Mouse (Mus musculus) frontal cortex, postnatal 14 days (tissue): Measurements from ENCODE around the gene Scamp2.
A peak's percentile ranks its signal among the peaks of the same experiment; 100 is the strongest.

Source experiments
- DNase-seq, 2 experiments: peaks; one replicate each; pipeline ENCODE4 v3.0.0; 2022; ENCODE audit warnings: low spot score in 2 of 2

The Scamp2 gene

DNA sequence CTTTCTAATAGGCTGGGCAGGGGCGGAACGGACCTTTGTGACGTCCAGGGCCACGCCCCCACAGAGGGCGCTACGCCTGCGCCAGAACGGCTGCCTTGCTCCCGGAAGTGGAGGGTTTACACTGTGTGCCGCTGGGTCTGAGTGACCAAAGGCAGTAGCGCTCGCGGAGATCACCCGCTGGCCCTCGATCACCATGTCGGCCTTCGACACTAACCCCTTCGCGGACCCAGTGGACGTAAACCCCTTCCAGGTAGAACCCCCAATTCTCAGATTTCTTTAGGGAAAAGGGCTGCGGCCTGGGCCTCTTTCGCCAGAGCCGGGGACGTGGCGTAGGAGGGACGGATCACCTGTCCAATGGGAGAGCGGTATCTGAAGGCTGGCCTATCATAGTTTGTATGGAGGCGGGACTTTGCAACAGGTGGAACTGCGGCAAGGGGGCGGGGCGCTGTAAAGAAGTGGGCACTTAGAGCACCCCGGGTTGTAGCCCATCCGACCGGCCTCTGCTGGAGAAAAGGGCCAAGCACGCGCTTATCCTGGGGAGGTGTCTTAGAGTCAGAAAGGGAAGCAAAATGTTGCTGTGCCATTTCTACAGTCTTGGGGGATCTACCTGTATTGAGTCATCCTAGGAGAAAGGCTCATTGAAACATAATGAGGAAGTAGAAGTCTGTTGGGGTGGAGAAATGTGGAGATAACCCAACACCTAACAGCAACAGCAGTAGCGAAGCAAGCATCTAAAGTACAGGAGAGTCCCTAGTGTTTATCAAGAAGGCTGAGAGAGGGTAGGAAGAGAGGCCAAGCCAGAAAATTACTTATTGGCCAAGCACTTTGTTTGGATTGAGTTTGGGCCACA lies at the start of gene Scamp2:
Scamp2 (plus strand) TSS at position 83 of the 850 bp plus-strand sequence.
- DNase-seq: peak; percentile 88 to 93

DNA sequence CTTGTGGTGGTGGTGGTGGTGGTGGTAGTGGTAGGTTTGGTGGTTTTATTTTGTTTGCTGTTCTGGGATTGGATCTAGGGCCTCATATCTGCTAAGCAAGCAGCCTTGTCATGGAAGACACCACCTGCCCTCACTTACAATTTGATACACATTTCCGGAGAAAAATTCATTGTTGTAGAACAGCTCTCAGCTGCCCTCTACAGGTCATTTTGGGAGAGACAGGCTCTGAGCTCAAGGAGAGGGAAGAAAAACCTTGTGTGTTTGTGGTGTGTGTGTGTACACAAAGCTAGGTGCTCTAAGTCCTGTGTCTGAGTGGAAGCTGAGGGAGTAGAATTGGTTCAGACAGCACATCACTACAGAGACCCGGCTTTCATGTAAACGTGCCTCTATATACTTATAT lies 43.6 kb upstream of the Scamp2 start:
- peak in 1 of 2 experiments; percentile 58 for DNase-seq

DNA sequence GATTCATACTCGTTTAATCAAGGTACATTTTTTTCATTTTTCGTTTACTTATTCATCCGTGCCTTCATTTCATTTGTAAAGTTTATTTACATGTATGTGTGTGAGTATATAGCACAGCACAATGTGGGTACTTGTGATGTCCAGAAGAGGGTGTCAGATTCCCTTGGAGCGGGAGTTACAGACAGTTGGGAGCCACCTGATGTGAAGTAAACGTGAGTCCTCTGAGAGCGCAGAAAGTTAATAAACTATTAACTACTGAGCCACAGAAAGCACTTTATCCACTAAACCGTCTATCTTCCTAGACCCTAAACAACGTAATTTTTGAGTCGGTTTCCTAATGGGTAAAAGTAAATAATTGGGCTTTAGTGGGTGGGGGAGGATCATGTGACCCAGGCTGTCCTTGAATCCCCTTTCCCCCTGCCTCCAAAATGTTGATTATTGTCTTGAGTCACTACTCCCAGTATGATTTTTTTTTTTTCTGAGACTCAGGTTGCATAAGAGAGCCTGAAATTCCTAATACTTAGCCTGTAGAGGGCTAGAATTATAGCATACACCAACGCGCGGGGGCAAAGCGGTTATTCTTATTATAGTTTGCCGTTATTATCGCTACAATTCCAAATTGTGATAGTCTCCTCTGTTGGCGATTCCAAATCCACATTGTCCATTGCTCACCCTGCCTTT lies 40.2 kb upstream of the Scamp2 start:
- DNase-seq: no peak

DNA sequence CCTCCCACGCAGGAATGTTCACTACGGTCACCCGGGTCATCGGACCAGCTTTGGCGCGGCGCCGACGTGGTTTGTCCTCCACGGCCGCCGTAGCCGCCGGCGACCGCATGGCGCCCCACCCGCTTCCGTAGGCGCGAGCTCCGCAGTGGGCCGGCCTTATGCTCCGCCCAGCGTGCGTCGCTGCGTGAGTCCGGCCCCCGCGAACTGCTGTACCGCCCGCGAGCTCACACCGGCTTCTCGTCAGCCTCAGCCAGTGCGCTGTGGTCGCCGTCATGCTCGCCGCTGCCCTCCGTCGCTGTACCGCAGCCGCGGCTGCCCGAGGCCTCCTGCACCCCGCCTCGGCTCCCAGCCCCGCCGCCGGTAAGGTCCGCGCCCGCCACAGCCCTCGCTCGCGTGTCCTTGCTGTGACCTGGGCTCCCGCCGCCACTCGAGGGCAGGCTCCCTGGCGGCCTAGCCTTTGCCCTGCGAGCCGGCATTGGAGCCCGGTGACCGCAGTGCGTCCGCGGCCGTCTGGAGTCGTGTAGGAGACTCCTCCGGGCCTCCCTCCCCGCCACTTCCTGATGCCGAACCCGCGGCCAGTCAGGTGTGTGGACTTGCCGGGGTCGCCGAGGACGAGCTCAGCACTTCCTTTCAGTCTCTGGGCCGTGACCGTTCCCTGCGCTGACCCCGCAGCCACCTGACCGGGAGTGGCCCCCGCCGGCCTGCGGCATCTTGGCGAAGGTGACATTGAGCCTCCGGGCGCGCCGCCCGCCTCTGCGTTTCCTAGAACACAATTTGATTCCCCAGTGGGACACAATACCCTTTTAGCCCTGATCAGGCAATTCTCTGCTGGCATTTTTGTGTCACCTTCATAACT lies 39.5 kb upstream of the Scamp2 start, which contains the start of gene Cox5a:
Cox5a (plus strand) TSS at position 219 of the 856 bp plus-strand sequence.
- peak; percentile 88 to 91 for DNase-seq

DNA sequence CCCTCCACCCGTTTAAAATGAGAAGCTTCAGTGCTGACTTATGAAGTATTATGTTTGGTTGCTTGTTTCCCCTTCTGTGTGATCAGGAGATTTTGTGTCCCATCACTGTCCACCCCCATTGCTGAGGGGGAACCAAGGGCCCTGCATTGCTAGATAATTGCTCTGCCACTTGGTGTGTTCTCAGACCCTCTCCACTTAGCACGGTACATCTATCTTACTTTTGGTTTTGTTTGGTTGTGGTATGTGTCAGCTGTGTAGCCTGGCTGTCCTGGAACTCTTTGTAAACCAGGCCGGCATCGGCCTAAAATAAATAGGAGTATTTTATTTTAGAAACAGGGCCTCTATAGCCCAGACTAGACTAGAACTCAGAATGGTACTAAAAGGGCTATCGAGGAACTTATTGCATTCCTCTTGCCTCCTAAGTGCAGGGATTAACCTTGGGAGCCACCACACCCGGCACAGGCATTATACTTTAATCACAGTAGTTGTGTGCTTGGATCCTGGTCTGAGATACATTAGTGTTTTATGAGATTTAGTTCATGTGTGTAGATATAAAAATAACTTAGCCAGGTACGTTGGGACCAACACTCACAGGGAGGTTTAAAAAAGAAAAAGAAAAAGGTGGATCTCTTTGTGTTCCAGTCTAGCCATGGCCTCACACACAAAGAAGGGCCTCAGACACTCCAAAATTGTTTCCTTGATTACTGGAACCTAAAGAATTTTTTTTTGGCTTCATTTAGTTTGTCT lies 38.5 kb upstream of the Scamp2 start:
- no peak for DNase-seq

DNA sequence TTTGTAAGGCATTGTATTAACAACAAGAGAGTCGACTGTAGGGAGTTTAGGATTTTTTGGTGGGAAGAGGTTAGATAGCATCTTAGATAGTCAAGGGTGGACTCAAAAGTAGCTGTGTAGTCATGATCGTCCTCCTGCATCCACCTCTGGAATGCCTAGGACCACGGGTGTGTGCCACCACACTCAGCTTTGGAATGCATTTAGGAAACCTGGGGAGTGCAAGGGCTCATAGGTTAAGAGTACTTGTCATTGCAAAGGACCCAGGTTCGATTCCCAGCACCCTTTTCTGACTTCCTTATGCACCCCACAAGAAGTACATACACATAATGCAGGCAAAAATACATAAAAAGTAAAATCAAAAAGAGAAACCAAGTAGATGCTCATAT lies 37.9 kb upstream of the Scamp2 start:
- DNase-seq: no peak

DNA sequence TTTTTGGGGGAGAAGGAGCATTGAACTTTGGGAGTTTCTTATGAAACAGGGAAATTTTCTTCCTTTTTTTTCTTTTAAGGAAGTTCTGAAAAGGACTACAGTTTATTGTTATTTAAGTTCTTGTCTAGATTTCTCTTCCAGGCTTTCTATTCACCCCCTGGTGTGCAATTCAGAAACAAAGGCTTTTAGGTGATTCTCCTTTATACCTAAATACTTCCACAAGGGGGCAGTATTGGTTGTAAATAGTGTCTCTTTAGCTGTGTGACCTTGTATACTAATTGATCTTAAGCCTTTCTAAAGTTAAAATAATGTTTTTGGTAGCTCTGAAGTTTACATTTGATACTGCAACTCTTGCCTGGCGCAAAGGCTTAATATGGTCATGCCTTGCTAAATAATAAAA lies 37.0 kb upstream of the Scamp2 start:
- no peak for DNase-seq

DNA sequence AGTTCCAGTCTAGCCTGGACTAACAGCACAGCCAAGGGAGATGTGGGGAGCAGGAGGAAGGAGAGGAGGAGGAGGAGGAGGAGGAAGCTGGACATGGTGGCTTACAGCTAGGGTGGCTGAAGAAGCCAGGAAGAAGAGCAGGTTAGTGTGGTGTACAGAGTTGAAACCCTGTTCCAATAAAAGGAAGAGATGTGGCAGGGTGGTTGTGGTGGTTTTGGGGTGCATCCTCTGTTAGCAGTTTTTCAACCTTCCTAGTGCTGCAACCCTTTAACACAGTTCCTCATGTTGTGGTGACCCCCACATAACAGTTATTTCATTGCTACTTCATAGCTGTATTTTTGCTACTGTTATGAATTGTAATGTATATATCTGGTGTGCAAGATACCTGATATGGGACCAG lies 36.3 kb upstream of the Scamp2 start:
- DNase-seq: no peak

DNA sequence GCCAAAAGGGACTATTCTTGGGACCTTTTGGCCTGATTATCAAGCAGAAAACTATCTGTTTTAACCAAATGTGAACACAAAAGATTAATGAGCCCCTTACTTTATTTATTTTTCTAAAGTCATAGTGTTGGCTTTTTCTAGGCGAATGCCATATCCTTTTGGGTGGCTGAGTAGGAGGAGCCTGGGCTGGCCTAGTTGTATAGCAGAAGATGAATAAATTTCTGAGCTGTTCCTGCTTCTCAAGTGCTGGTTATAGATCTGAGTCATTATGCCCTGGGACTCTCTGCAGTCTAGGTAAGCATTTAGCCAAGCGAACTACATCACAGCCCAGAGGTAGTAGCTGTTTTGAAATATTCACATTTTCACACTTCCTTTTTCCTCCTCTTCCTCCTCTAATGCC lies 35.2 kb upstream of the Scamp2 start:
- DNase-seq: no peak

DNA sequence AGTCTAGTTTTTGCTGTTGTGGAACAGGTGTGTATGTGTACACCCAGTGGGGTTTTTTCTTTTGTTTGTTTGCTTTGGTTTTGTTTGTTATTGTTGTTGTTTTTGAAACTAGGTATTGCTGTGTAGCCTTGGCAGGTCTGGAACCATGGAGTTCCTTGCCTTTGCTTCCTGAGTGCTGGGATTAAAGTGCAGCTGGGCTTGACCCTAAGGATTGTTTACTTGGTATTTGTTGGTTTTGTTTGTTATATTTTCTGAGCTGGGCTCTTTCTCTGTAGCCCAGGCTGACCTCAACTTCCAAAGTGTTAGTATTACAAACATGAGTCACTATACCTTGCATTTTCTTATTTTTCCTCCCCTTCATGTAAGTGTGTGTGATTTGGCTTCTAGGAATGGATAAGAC lies 34.3 kb upstream of the Scamp2 start:
- no peak for DNase-seq

DNA sequence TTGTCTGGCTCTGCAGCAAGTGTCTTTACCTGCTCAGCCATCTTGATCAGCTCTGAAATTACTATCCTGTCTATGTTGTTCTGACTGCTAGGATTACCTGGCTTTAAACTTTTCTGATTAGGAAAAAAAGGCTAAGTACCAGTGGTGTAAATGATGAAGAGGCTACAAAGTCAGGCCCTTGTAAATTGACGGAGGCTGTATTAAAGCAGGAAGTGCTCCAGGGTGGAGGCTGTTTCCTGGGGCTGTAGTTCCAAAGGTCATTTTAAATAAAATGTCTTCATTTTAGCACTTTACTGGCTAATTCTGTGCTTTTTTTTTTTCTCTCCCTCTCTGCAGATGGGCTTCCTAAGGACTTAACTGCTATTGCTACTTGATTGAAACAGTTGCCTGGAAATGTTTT lies 28.8 kb upstream of the Scamp2 start:
- no peak for DNase-seq

DNA sequence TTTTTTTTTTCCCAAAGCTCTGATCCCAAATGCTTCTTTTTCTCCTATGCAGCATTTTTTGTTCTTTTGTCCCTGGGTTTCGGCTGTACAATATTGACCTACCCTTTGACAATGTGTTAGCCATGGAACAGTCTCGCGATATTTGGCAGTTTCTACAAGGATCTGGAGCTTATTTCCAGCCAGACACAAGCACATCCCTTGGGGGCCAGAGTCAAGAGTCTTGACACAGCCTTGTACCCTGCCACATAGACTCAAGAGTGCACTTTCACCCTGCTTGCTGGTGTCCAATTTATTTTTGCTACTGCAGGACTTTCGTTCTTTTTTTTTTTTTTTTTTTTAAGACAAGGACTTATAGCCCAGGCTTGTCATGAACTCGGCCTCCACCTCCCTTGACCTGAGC lies 24.4 kb upstream of the Scamp2 start:
- DNase-seq: no peak

DNA sequence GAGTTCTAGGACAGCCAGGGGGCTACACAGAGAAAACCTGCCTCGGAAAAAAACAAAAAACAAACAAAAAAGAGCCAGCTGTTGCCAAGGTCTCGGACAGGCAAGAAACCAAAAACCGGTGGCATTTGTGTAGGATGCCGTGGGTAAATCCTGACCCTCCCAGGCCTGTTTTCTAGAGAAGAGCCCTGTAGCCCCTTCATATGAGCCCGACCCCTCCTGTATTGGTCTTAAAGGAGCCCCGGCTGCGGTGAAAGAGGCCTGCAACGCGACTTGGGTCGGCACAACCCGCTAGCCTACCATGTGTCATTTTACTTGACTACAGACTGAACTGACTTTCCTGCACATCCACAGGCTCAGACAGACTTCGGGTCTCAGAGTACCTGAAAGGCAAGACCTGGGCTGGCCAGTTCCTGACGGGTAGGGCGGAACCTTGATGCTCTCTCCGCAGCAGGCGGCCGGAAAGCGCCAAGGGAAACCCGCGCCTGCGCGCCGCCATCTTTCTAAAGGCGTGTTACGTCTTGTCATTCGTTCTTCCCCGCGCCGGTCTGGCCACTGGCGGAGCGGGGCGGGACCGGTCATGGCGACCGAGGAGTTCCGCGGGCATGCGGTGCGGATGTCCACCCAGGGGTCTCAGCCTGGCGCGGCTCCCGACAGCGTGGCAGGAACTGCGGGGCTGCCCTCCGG lies 23.6 kb upstream of the Scamp2 start, which contains the start of gene Fam219b:
Fam219b (plus strand) TSS at position 485 of the 684 bp plus-strand sequence.
- DNase-seq: peak; percentile 87 to 91

DNA sequence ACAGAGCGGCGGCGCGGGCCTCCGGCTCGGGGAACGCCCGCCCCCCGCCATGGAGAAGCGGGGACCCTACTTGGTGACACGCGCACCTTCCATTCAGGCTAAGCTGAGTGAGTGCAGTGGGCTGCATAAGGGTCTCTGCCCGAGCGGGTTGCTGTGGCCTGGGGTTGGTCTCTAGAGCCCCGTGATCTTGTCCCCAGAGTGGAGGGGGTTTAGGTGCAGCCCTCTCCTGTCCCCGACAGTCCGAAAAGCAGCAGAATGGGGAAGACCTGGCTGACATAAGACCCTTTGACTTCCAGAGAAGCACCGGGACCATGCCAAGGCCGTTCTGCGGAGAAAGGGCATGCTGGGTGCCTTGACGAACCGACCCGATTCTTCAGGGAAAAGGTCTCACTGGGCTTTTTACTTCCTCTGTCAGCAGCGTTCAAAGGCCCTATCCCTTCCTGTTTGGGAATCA lies 23.0 kb upstream of the Scamp2 start:
- DNase-seq: no peak

DNA sequence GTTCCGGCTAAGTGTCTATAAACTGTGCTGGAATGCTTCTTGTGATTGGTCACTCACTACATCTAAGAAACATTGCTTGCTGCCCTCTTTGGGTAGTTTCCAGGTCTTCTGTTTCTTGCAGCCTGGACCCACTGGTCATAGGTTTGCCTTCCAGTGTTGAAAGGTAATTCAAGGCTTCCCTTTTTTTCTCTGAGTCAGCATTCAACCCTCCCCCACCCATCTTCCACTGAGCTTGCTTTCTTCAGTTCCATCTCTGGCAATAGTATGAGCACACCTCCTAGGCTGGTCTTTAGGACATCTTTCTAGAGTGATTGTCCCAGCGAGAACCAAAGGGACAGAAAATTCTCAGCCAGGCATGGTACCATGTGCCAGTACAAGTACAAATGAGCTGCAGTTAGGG lies 21.2 kb upstream of the Scamp2 start:
- DNase-seq: no peak

DNA sequence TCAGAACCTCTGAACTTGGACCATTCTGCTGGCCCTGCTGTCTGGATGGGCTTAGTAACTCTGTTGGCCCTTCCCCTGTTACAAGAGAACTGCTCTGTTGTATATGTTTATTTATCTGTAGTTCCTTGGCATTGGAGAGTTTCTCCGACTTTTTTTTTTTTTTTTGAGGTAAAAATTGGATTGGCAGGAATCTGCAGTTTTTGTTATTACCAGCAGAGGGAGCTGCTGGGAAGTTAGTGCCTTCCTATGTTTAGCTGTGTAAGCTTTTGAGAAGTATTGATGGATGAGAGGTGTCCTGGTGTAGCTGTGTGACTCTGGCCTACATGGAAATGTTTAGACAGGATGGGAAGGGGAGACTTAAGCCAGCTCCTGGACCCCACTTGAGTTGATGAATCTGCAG lies 19.4 kb upstream of the Scamp2 start:
- peak in 1 of 2 experiments; percentile 41 for DNase-seq

DNA sequence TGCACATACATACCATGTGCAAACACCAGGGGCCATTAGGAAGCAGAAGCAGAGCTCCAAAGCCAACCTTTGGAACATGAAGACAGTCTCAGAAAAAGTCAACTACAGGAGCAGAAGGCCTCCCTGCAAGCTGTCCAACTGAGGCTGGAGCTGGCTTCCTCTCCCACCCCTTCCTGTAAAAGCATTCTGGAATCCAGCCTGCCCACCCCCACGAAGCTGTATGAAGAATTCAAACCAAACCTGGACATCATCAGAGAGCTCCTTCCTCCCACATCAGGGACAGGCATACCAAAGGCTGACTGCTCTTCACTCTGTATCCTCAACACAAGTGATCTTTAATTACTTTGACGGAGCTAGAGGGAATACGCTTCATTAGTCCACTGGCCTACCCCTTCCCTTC lies 16.8 kb upstream of the Scamp2 start:
- no peak for DNase-seq

DNA sequence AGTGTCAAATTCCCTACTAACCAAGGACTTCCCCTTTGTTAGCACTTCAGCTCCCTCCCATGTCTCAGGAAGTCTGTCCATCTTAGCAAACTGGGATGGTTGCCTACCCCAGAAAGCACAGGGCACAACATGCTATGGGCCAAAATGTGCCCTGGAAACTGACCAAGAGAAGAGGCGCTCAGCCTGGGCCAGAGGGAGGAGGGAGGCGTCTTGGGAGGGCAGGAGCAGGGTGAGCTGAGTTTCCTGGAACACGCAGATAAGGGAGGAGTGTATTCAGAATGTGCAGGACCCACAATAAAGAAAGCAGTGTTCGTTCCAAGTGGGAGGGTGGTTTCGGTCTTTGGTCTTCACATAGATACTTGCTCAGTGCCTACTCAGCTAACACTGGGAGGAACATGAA lies 13.5 kb upstream of the Scamp2 start:
- no peak for DNase-seq

DNA sequence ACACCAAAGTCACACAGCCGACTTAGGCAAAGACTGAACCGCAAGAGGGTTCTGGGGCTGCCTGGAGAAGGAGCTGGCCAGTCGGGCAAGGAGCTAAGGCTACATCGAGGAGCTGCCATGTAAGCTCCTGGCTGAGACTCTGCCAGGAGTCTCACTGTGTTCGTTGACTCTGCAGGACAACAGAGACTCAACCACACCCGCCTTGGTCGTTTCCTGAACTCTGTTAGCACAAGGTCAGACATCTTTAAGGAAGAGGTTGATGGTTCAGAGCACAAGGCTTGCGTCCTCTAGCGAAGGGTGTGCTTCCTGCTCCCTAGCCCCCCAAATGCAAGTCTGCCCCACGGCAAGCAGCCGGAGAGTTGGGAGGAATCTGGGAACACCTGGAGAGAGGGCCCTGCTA lies 12.9 kb upstream of the Scamp2 start:
- DNase-seq: no peak

DNA sequence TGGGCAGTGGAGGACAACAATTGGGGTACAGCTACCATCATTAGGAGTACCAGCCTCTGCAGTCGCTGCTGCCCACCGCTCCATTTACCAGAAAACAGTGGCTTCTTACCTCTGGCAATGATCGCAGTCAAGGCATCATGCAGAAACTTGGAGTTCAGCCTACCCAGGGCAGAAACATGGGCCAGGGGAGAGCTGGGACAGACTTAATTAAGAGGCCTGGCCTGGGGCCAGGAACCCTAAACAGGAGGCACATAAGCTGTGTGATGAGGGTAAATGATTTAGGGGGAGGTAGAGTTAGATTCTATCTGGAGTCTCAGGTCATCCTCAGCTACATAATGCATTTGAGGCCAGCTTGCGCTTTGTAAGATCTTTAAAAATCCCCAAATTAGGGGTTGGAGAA lies 11.6 kb upstream of the Scamp2 start:
- DNase-seq: no peak
